Mouse (Mus musculus) MEL (cell line): ENCODE measurements around the gene Chst4. TPM values are rescaled to one million over a fixed set of nuclear protein-coding genes. Genes with fewer than 3 reads are reported as not detected.

Source experiments
- DNase-seq: peaks from one replicate; pipeline ENCODE4 v3.0.0; 2011; ENCODE audit warnings: low read depth, low spot score
- H3K27ac ChIP-seq: 2 replicates; pipeline ENCODE4 v1.5.1; 2012; ENCODE audit warnings: low read depth, mild to moderate bottlenecking, control low read depth, low read length, moderate library complexity; ENCODE audit not compliant: control insufficient read depth
- H3K27me3 ChIP-seq, 2 experiments: fragments of 150-350 bp in 1 of 2; sonication (generic) in 1 of 2; 2 replicates each; pipeline ENCODE4 v1.6.1; 2012; ENCODE audit warnings: low read length in 2 of 2, mild to moderate bottlenecking in 2 of 2, improper control_type of control experiment in 1 of 2, moderate library complexity in 1 of 2; ENCODE audit not compliant: insufficient read depth in 2 of 2, control insufficient read depth in 1 of 2
- H3K36me3 ChIP-seq, 2 experiments: 2 replicates each; pipeline ENCODE4 v1.6.1; 2012 to 2014; ENCODE audit warnings: low read length in 2 of 2, improper control_type of control experiment in 1 of 2, inconsistent platforms in 1 of 2, mild to moderate bottlenecking in 1 of 2; ENCODE audit not compliant: insufficient read depth in 2 of 2, control insufficient read depth in 1 of 2
- H3K4me1 ChIP-seq, 2 experiments: fragments of 150-350 bp in 1 of 2; sonication (generic) in 1 of 2; 2 replicates each; pipeline ENCODE4 v1.6.1; 2012; ENCODE audit warnings: low read length in 2 of 2, improper control_type of control experiment in 1 of 2, mild to moderate bottlenecking in 1 of 2; ENCODE audit not compliant: insufficient read depth in 2 of 2, control insufficient read depth in 1 of 2
- H3K4me3 ChIP-seq, 2 experiments: fragments of 150-350 bp in 1 of 2; sonication (generic) in 1 of 2; 2 replicates each; pipeline ENCODE4 v1.5.1; 2012; ENCODE audit warnings: low read depth in 2 of 2, low read length in 2 of 2, mild to moderate bottlenecking in 2 of 2, moderate library complexity in 2 of 2, control low read depth in 1 of 2, improper control_type of control experiment in 1 of 2; ENCODE audit not compliant: control insufficient read depth in 1 of 2, insufficient read depth in 1 of 2
- H3K79me2 ChIP-seq: 2 replicates; pipeline ENCODE4 v1.6.1; 2012; ENCODE audit warnings: mild to moderate bottlenecking, low read length, moderate library complexity; ENCODE audit not compliant: control insufficient read depth, poor library complexity, insufficient read depth
- H3K9ac ChIP-seq: 2 replicates; pipeline ENCODE4 v1.6.1; 2012; ENCODE audit warnings: low read depth, mild to moderate bottlenecking, control low read depth, low read length, moderate library complexity; ENCODE audit not compliant: control insufficient read depth, poor library complexity, severe bottlenecking
- H3K9me3 ChIP-seq: fragments of 150-350 bp; sonication (generic); replicated peaks from 2 replicates; pipeline ENCODE4 v1.6.1; 2012; ENCODE audit warnings: mild to moderate bottlenecking, low read length, improper control_type of control experiment, moderate library complexity; ENCODE audit not compliant: insufficient read depth
- CTCF ChIP-seq, 3 experiments: IDR thresholded peaks in 2 of 3; conservative IDR thresholded peaks in 1 of 3; 2 replicates each; pipeline ENCODE4 v1.5.1; 2011 to 2012; ENCODE audit warnings: low read length in 3 of 3, low read depth in 2 of 3, mild to moderate bottlenecking in 2 of 3, improper control_type of control experiment in 1 of 3, inconsistent platforms in 1 of 3, mixed read lengths in 1 of 3, moderate library complexity in 1 of 3; ENCODE audit not compliant: control insufficient read depth in 1 of 3, insufficient read depth in 1 of 3, poor library complexity in 1 of 3, severe bottlenecking in 1 of 3
- E2F4 ChIP-seq: IDR thresholded peaks from 2 replicates; pipeline ENCODE4 v1.6.1; 2011; ENCODE audit warnings: low read depth, low read length, improper control_type of control experiment, borderline replicate concordance
- GABPA ChIP-seq: IDR thresholded peaks from 2 replicates; pipeline ENCODE4 v1.6.1; 2012; ENCODE audit warnings: low read depth, mild to moderate bottlenecking, inconsistent platforms, low read length, improper control_type of control experiment, moderate library complexity
- GATA1 ChIP-seq: IDR thresholded peaks from 2 replicates; pipeline ENCODE4 v1.6.1; 2011; ENCODE audit warnings: low read depth, low read length, improper control_type of control experiment
- JUND ChIP-seq: IDR thresholded peaks from 2 replicates; pipeline ENCODE4 v1.6.1; 2011; ENCODE audit warnings: low read depth, mild to moderate bottlenecking, improper control_type of control experiment, low read length
- MEF2A ChIP-seq: IDR thresholded peaks from 2 replicates; pipeline ENCODE4 v1.6.1; 2014; ENCODE audit warnings: low read depth, mild to moderate bottlenecking, inconsistent platforms, low read length, improper control_type of control experiment; ENCODE audit not compliant: poor library complexity, insufficient replicate concordance, severe bottlenecking; ENCODE audit errors: extremely low read depth
- MYB ChIP-seq: IDR thresholded peaks from 2 replicates; pipeline ENCODE4 v1.6.1; 2011; ENCODE audit warnings: mild to moderate bottlenecking, low read depth, low read length, improper control_type of control experiment
- MYC ChIP-seq: IDR thresholded peaks from 2 replicates; pipeline ENCODE4 v1.6.1; 2011; ENCODE audit warnings: low read depth, mild to moderate bottlenecking, low read length, improper control_type of control experiment, moderate library complexity
- NELFE ChIP-seq: IDR thresholded peaks from 2 replicates; pipeline ENCODE4 v1.6.1; 2011; ENCODE audit warnings: low read depth, low read length, improper control_type of control experiment
- NRF1 ChIP-seq: IDR thresholded peaks from 2 replicates; pipeline ENCODE4 v1.6.1; 2014; ENCODE audit warnings: low read depth, mild to moderate bottlenecking, inconsistent platforms, low read length, improper control_type of control experiment, moderate library complexity; ENCODE audit not compliant: poor library complexity, insufficient read depth, severe bottlenecking
- POLR2A ChIP-seq, 2 experiments: IDR thresholded peaks; 2 replicates each; pipeline ENCODE4 v1.6.1; 2011 to 2012; ENCODE audit warnings: low read length in 2 of 2, mild to moderate bottlenecking in 2 of 2, control low read depth in 1 of 2, improper control_type of control experiment in 1 of 2, low read depth in 1 of 2, moderate library complexity in 1 of 2; ENCODE audit not compliant: control insufficient read depth in 1 of 2, insufficient read depth in 1 of 2, poor library complexity in 1 of 2
- RAD21 ChIP-seq: IDR thresholded peaks from 2 replicates; pipeline ENCODE4 v1.6.1; 2011; ENCODE audit warnings: mild to moderate bottlenecking, low read depth, low read length, improper control_type of control experiment
- SMC3 ChIP-seq: IDR thresholded peaks from 2 replicates; pipeline ENCODE4 v1.6.1; 2011; ENCODE audit warnings: low read depth, low read length, improper control_type of control experiment
- TBP ChIP-seq: IDR thresholded peaks from 2 replicates; pipeline ENCODE4 v1.8.0; 2011; ENCODE audit warnings: low read depth, low read length, improper control_type of control experiment
- ZKSCAN1 ChIP-seq: IDR thresholded peaks from 2 replicates; pipeline ENCODE4 v1.6.1; 2012; ENCODE audit warnings: low read depth, mild to moderate bottlenecking, inconsistent platforms, low read length, improper control_type of control experiment, moderate library complexity
- polyA plus RNA-seq, 2 experiments: library from polyadenylated mRNA; stranded (reverse) in 1 of 2; unstranded in 1 of 2; fragments of >175 nt in 1 of 2; fragments of >200 nt in 1 of 2; gene quantifications; 2 replicates each; pipeline versions ENCODE4 v1.2.1 to v1.2.4; 2012; ENCODE audit warnings: low replicate concordance in 2 of 2, low read depth in 1 of 2; ENCODE audit not compliant: insufficient read length in 2 of 2, insufficient read depth in 1 of 2, missing spikeins in 1 of 2
- total RNA-seq: library from RNA; depleted of rRNA; stranded (reverse); fragments of 300-350 nt; gene quantifications from 2 replicates; pipeline ENCODE4 v1.2.3, GENCODE M21; 2012

The Chst4 gene
- total and polyA plus RNA-seq, 3 experiments = not detected

DNA sequence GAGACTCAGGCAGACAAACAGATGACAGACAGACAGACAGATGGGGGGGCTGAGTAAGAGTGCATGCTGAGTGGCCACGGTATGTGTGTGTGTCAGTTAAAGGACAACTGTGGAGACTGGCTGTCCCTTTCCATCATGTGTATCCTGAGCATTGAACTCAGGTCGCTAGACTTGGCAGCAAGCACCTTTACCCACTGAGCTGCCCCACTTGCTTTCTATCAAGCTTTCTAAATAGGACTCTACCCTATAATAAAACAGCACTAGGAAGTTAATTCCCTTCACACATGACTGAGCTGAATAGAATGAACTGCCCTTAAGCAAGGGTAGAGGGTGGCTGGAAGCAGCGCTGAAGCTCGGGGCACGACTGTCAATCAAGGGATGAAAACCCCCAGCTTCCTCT, 47.4 kb downstream of the Chst4 start:
- no peak for TF ChIP-seq JUND
- no peak for TF ChIP-seq ZKSCAN1
- TF ChIP-seq NELFE = no peak
- no peak for TF ChIP-seq GABPA
- TF ChIP-seq E2F4 = no peak
- no peak for TF ChIP-seq RAD21
- no peak for TF ChIP-seq POLR2A (IDR thresholded peaks at IDR 0.05; ENCODE audit: control insufficient read depth in 1 of 2, insufficient read depth in 1 of 2, low read depth in 1 of 2, low read length in 2 of 2, poor library complexity in 1 of 2)
- no peak for TF ChIP-seq NRF1
- TF ChIP-seq SMC3 = no peak
- no peak for TF ChIP-seq TBP
- H3K27ac ChIP-seq = no peak overlapping the region
- no peak overlapping the region for H3K4me3 ChIP-seq
- no peaks in the 10 kb centered on the region for H3K27me3 ChIP-seq
- H3K9ac ChIP-seq = no peak overlapping the region
- no peaks in the 10 kb centered on the region for H3K9me3 ChIP-seq
- no peaks in the 10 kb centered on the region for H3K36me3 ChIP-seq
- H3K79me2 ChIP-seq = no peaks in the 10 kb centered on the region
- DNase-seq = no peak
- no peaks in the 10 kb centered on the region for H3K4me1 ChIP-seq

DNA sequence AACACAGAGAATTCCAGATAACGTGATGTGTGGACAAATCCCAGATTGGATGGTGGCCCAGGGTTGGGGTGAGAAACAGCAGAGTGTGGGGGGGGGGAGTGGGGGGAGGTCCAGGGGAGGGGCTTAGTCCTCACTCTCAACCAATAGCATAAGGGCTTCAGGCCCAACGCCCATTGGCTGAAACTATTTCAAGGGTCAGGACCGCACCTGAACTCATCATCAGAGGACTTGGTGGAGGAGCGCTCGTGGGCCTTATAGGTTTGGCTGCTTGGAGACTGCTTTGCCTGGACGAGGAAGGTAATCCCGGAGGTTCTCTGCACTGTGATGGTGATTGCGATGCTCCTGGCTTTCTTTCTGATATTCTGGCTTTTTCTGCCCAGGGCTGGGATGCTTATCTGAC, 49.3 kb downstream of the Chst4 start, which contains the start of gene Tat:
Tat (plus strand) TSS at position 214 of the 400 bp plus-strand sequence.
- Histone ChIP-seq H3K4me3 (no peak within 1 kb of the TSS), H3K9ac (no peak within 1 kb of the TSS), H3K79me2 (no peaks in the 10 kb centered on the region)
- no peak for TF ChIP-seq MYB
- TF ChIP-seq CTCF (IDR thresholded peaks at IDR 0.05 in 2 of 3, conservative IDR thresholded peaks at IDR 0.05 in 1 of 3; ENCODE audit: control insufficient read depth in 1 of 3, insufficient read depth in 1 of 3, low read depth in 2 of 3, low read length in 3 of 3, poor library complexity in 1 of 3, severe bottlenecking in 1 of 3) = no peak
- TF ChIP-seq MYC = no peak
- TF ChIP-seq GABPA = no peak
- TF ChIP-seq MEF2A = no peak
- no peak for TF ChIP-seq POLR2A (IDR thresholded peaks at IDR 0.05; ENCODE audit: control insufficient read depth in 1 of 2, insufficient read depth in 1 of 2, low read depth in 1 of 2, low read length in 2 of 2, poor library complexity in 1 of 2)
- TF ChIP-seq E2F4 = no peak
- TF ChIP-seq, all 39 proteins: peak for 0
- no peak within 1 kb of the TSS for H3K27ac ChIP-seq
- no peaks in the 10 kb centered on the region for H3K27me3 ChIP-seq
- no peaks in the 10 kb centered on the region for H3K4me1 ChIP-seq
- no peak for DNase-seq
- H3K36me3 ChIP-seq = no peaks in the 10 kb centered on the region
- no peaks in the 10 kb centered on the region for H3K9me3 ChIP-seq

GRCm38 (mm10) chr8:109989151-109989550, 50.4 kb downstream of the Chst4 start:
- H3K27me3 ChIP-seq = no peaks in the 10 kb centered on the region
- no peaks in the 10 kb centered on the region for H3K9me3 ChIP-seq
- no peak for DNase-seq
- TF ChIP-seq GATA1 = no peak
- TF ChIP-seq MYC = no peak
- H3K9ac ChIP-seq = no peak overlapping the region
- H3K4me3 ChIP-seq = no peak overlapping the region
- no peak overlapping the region for H3K27ac ChIP-seq
- H3K4me1 ChIP-seq = no peaks in the 10 kb centered on the region
- no peaks in the 10 kb centered on the region for H3K36me3 ChIP-seq
- H3K79me2 ChIP-seq = no peaks in the 10 kb centered on the region
